ENCODE assay signal across 34 mouse cellular contexts in the genomic region with DNA sequence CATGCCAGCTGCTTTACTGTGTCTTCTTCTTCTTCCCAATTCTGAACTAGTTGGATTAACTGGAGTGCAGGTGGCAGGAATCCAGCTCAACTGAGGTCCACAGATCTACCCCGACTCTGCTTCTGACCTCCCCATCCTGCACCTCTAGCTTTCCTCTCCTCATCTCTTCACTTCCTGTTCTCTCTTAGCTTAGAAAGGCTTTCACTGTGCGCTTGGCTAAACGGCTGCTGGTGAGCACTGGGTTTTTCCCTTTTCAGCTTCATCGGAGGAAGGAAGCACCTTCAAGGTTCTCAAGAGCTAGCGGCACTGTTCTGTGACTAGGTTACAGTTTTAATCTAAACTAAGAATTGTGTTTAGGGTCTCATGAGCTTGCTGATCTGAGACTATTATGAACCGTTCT. TPM values are rescaled to one million over a fixed set of nuclear protein-coding genes. Genes with fewer than 3 reads are reported as not detected.
DNase-seq lines count a peak whose midpoint lies in the region; ATAC-seq and TF ChIP-seq lines count a peak whose summit lies in the region.
"Had no signal": no experiment of that assay in that cellular context is flagged by ENCODE, and none has a peak within 500 bp of the region (broad histone marks: within the 10 kb centered on the region; RNA-seq: fewer than 3 reads in every experiment).

No protein-coding gene starts in this region.

- H3K4me1 ChIP-seq in thymus, adult 2 months (replicated peaks; ENCODE audit: control insufficient read depth, insufficient read depth, low read length) = no peaks in the 10 kb centered on the region
- H3K4me1 ChIP-seq in spleen, adult 2 months (ENCODE audit: control insufficient read depth, insufficient read depth, insufficient read length) = peaks cover 2% of the 10 kb centered on the region; the same call in 1 of the 2 replicates
- H3K4me1 ChIP-seq: embryonic facial prominence, embryonic 10.5 days; embryonic facial prominence, embryonic 15.5 days; forebrain, embryonic 12.5 days; liver, embryonic 13.5 days; megakaryocyte, embryonic 14.5 days; neural tube, embryonic 15.5 days had no signal

- DNase-seq in thymus, adult 2 months = peak; percentile 2
- DNase-seq in thymus, postnatal 25 days = no peak
- DNase-seq in CD4-positive helper T cell, adult 2 months (ENCODE audit: low read depth, low spot score) = peak; percentile 5
- peak; percentile 39 to 45 for DNase-seq in spleen, adult 2 months (ENCODE audit: low read depth in 1 of 2, low spot score in 2 of 2)
- no peak for DNase-seq in left cerebral cortex, postnatal 25 days (ENCODE audit: low spot score in 2 of 2)
- DNase-seq in adrenal gland, postnatal 36 days = no peak
- no peak for DNase-seq in cerebellum, postnatal 10 days
- DNase-seq: adrenal gland, postnatal 25 days; cerebellum, adult 18-20 months; cerebellum, postnatal 14 days; forebrain, postnatal 0 days; gastrocnemius, postnatal 10 days; heart, postnatal 14 days; kidney, adult 9 months; kidney, postnatal 14 days; left cerebral cortex, postnatal 4 days; liver, embryonic 13.5 days; lung, adult 18-20 months; lung, postnatal 4 days; midbrain, embryonic 14.5 days had no signal

- peak; percentile 56 to 62; a peak in 2 of 4 replicates for ATAC-seq in hematopoietic stem cell, adult 5-6 weeks (replicated peaks in 1 of 2; ENCODE audit: insufficient read depth in 1 of 2, low FRiP score in 2 of 2, low TSS enrichment in 1 of 2, low read depth in 1 of 2, poor library complexity in 2 of 2, severe bottlenecking in 2 of 2)
- ATAC-seq: forebrain, postnatal 0 days; hindbrain, postnatal 0 days; intestine, postnatal 0 days; lung, postnatal 0 days had no signal

- no peak for TF ChIP-seq POLR2A in thymus, adult 2 months (IDR thresholded peaks at IDR 0.05; ENCODE audit: control insufficient read depth, extremely low read depth, insufficient read depth, low read length, poor library complexity)
- no peak for TF ChIP-seq POLR2A in spleen, adult 2 months (IDR thresholded peaks at IDR 0.05; ENCODE audit: low read depth, low read length)

- H3K27ac ChIP-seq in thymus, adult 2 months (ENCODE audit: control insufficient read depth, insufficient read depth, low read length) = no peak overlapping the region
- H3K27ac ChIP-seq in spleen, adult 2 months (ENCODE audit: insufficient read depth, low read length) = no peak overlapping the region
- H3K27ac ChIP-seq: embryonic facial prominence, embryonic 10.5 days; embryonic facial prominence, embryonic 15.5 days; forebrain, embryonic 12.5 days; hindbrain, postnatal 0 days; layer of hippocampus, adult 2 months; liver, embryonic 13.5 days; neural tube, embryonic 15.5 days had no signal

- no peak for TF ChIP-seq CTCF in thymus, adult 2 months (IDR thresholded peaks at IDR 0.05; ENCODE audit: borderline replicate concordance, control insufficient read depth, extremely low read depth, insufficient read depth, low read length, poor library complexity)
- no peak for TF ChIP-seq CTCF in spleen, adult 2 months (IDR thresholded peaks at IDR 0.05; ENCODE audit: extremely low read depth, insufficient read depth, insufficient read length, insufficient replicate concordance)

- WGBS in thymus, adult 2 months = 26% methylated on average over 6 of the region's 6 CpGs
- WGBS in spleen, adult 2 months = 24% methylated on average over 6 of the region's 6 CpGs

- no peak overlapping the region for H3K4me3 ChIP-seq in thymus, adult 2 months (ENCODE audit: control insufficient read depth, insufficient read depth, low read length)
- no peak overlapping the region for H3K4me3 ChIP-seq in spleen, adult 2 months (ENCODE audit: extremely low read depth, insufficient read depth, insufficient read length)
- H3K4me3 ChIP-seq: embryonic facial prominence, embryonic 10.5 days; embryonic facial prominence, embryonic 15.5 days; forebrain, embryonic 12.5 days; layer of hippocampus, adult 2 months; liver, embryonic 13.5 days; megakaryocyte, embryonic 14.5 days; neural tube, embryonic 15.5 days had no signal

- no peaks in the 10 kb centered on the region for H3K27me3 ChIP-seq in thymus, adult 2 months (ENCODE audit: control insufficient read depth, insufficient read depth, low read length)
- H3K27me3 ChIP-seq in spleen, adult 2 months (ENCODE audit: control insufficient read depth, insufficient read depth, low read length) = no peaks in the 10 kb centered on the region
- H3K27me3 ChIP-seq: embryonic facial prominence, embryonic 15.5 days; liver, embryonic 13.5 days; megakaryocyte, embryonic 14.5 days; neural tube, embryonic 15.5 days had no signal

- no peaks in the 10 kb centered on the region for H3K36me3 ChIP-seq in thymus, adult 2 months (ENCODE audit: control insufficient read depth, insufficient read depth, low read length)
- no peaks in the 10 kb centered on the region for H3K36me3 ChIP-seq in spleen, adult 2 months (ENCODE audit: control insufficient read depth, insufficient read depth, low read length)
- H3K36me3 ChIP-seq: embryonic facial prominence, embryonic 10.5 days; embryonic facial prominence, embryonic 15.5 days; forebrain, embryonic 12.5 days; liver, embryonic 13.5 days; neural tube, embryonic 15.5 days had no signal

- intact Hi-C loops in left cerebral cortex, postnatal 25 days (cut with DNase I) = loop anchor here (10.0 kb wide), 1 partner anchor 72 kb away; no protein-coding TSS in a partner anchor

RNA-seq across cellular contexts. Expression of a gene that starts 8.9 kb away (rescaled TPM):
- polyA plus RNA-seq in thymus, adult 2 months (2012; rRNA removed) = 0.38 and 0.75 TPM in 2 replicates
- not detected in 2 replicates for total RNA-seq in hematopoietic stem cell, adult 5-6 weeks (2017)
- polyA plus RNA-seq in spleen, adult 2 months (2012; rRNA removed) = 0.09 and 0.14 TPM in 2 replicates
- total RNA-seq in left cerebral cortex, postnatal 25 days (2021) = 10 to 100 TPM; 12.2 to 17.0 TPM
- under 1 TPM in 1 of 2 experiments, not detected in 1; 0.07 TPM for total RNA-seq in adrenal gland, postnatal 36 days (2021)
- total RNA-seq: adrenal gland, adult 18-20 months; granulocyte monocyte progenitor cell, adult 5-6 weeks; monocyte, adult 5-6 weeks had no signal
- polyA plus RNA-seq: forebrain, embryonic 12.5 days; hindbrain, embryonic 11.5 days; liver, embryonic 13.5 days; midbrain, embryonic 14.5 days had no signal

Comparison
In these comparisons a context has a peak if more than half of its experiments do, and no peak if none do; other contexts are left out.
1. DNase-seq: peak in thymus, adult 2 months (single experiment), CD4-positive helper T cell, adult 2 months (single experiment) and spleen, adult 2 months (2 of 2); none in thymus, postnatal 25 days (single experiment), left cerebral cortex, postnatal 25 days (0 of 2), adrenal gland, postnatal 36 days (0 of 2) and cerebellum, postnatal 10 days (0 of 2).
2. RNA of a gene that starts 8.9 kb away (total RNA-seq): 12.2 to 17.0 TPM in left cerebral cortex, postnatal 25 days; 0.07 TPM in adrenal gland, postnatal 36 days and not detected in hematopoietic stem cell, adult 5-6 weeks; every median in the first group is over 10 times any median in the second.